Mouse (Mus musculus) heart, adult 11 months (tissue): ENCODE data around the gene Orai1.

Source experiments
- DNase-seq: peaks from one replicate; pipeline ENCODE4 v3.0.0; 2022

Gene Orai1

GRCm38 (mm10) chr5:122997205-122998204 lies 17.4 kb upstream of the Orai1 start:
- no peak for DNase-seq

- DNase-seq = no peak
These were observed 14.0 kb upstream of the Orai1 start for GRCm38 (mm10) chr5:123000901-123001300.

GRCm38 (mm10) chr5:123005716-123006592 lies 8.9 kb upstream of the Orai1 start:
- no peak for DNase-seq

GRCm38 (mm10) chr5:123008877-123009493 lies 5.9 kb upstream of the Orai1 start:
- DNase-seq = peak; percentile 90

- DNase-seq = peak; percentile 90
These were observed 5.0 kb upstream of the Orai1 start for GRCm38 (mm10) chr5:123009873-123010272.

- peak; percentile 83 for DNase-seq
These were observed 4.1 kb upstream of the Orai1 start for GRCm38 (mm10) chr5:123010806-123011205.

- DNase-seq = peak; percentile 81
These were observed 3.2 kb upstream of the Orai1 start for GRCm38 (mm10) chr5:123011705-123012104.

GRCm38 (mm10) chr5:123013599-123014315 lies 1.1 kb upstream of the Orai1 start:
- DNase-seq = peak; percentile 96

GRCm38 (mm10) chr5:123015915-123016314 lies 1.0 kb downstream of the Orai1 start:
- DNase-seq = no peak

GRCm38 (mm10) chr5:123017504-123017903 lies 2.6 kb downstream of the Orai1 start:
- peak; percentile 95 for DNase-seq

GRCm38 (mm10) chr5:123019336-123020016 lies 4.6 kb downstream of the Orai1 start:
- peak; percentile 96 for DNase-seq

- DNase-seq = no peak
These were observed 5.6 kb downstream of the Orai1 start for GRCm38 (mm10) chr5:123020426-123020825.

GRCm38 (mm10) chr5:123021438-123021837 lies 6.6 kb downstream of the Orai1 start:
- DNase-seq = peak; percentile 85

GRCm38 (mm10) chr5:123023049-123023448 lies 8.2 kb downstream of the Orai1 start:
- peak; percentile 81 for DNase-seq

- no peak for DNase-seq
These were observed 9.4 kb downstream of the Orai1 start for GRCm38 (mm10) chr5:123024312-123024711.

GRCm38 (mm10) chr5:123024965-123025573 lies 10.2 kb downstream of the Orai1 start:
- DNase-seq = peak; percentile 97

GRCm38 (mm10) chr5:123026414-123026813 lies 11.5 kb downstream of the Orai1 start:
- no peak for DNase-seq

GRCm38 (mm10) chr5:123027436-123027835 lies 12.6 kb downstream of the Orai1 start:
- peak; percentile 96 for DNase-seq

- DNase-seq = no peak
These were observed 14.9 kb downstream of the Orai1 start for GRCm38 (mm10) chr5:123029729-123030128.

GRCm38 (mm10) chr5:123031312-123031711 lies 16.4 kb downstream of the Orai1 start:
- no peak for DNase-seq

- no peak for DNase-seq
These were observed 18.8 kb downstream of the Orai1 start for GRCm38 (mm10) chr5:123033646-123034160.
